Mouse (Mus musculus): ENCODE results near the gene Sp2.

DNA sequence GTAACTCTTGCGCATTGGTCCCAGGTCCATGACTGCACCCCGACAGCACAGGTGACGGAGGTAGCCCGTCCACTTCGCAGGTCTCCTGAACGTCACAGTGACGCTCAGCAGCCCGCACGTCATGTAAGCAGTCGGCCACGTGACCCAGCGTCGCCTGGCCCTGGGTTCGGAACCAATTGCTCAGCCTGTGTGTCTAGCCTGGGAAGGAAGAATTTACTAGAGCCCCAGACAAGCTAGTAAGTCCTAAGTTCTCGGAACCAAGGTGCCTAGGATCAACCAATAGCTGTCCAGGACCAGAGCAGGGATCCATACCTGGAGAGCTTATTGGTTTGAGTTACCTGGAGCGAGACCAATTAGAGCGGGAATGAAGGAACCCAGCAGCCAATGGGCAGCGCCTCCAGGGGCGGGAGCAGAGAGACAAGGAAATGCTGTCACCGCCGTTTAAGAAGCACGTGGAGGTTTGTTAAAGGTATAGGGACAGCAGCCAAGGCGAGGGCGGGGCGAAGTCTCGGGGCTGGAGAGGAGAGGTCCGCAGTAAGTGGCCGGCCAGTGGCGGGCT, 38.9 kb downstream of the Sp2 start, which contains the start of gene Pnpo:
- TF ChIP-seq CTCF (conservative IDR thresholded peaks at IDR 0.05; ENCODE audit: low read length) (no peak), NANOG (IDR thresholded peaks at IDR 0.05; ENCODE audit: borderline replicate concordance, low read length) (no peak), POU5F1 (IDR thresholded peaks at IDR 0.05; ENCODE audit: borderline replicate concordance, low read length) (no peak)
